Mouse (Mus musculus) spleen, adult 2 months (tissue): Measurements from ENCODE around the gene Dusp3.

Source experiments
- CTCF ChIP-seq: fragments of 200-500 bp; IDR thresholded peaks from 2 replicates; pipeline ENCODE4 v1.5.1; 2011; ENCODE audit warnings: mild to moderate bottlenecking, inconsistent platforms; ENCODE audit not compliant: insufficient read depth, insufficient read length, insufficient replicate concordance; ENCODE audit errors: extremely low read depth
- POLR2A ChIP-seq: fragments of 200-500 bp; IDR thresholded peaks from 2 replicates; pipeline ENCODE4 v1.6.1; 2011; ENCODE audit warnings: low read depth, low read length, inconsistent platforms

DNA sequence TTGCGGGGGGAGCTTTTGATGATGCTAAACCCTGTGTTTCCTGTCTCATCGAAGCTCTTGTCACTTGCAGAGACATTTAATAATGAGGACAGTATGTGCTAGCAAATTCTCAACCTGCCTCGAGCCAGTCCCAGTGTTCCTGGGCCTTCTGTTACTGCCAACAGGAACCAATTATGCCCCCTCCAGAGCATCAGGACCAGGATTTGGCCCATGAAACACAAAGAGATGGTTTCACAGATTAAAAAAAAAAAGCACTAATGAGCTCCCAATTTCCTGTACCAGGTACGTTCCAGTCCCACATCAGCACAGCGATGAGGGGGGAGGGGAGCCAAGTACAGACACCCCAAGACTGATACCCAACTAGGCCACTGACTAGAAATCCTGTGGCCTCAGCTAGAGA is 34.4 kb upstream of the Dusp3 start:
- TF ChIP-seq POLR2A (no peak), CTCF (no peak)
